Mouse (Mus musculus) layer of hippocampus, adult 9-11 months (tissue): ENCODE results near the gene Bcas3.

ENCODE experiments used
- DNase-seq: peaks from one replicate; pipeline ENCODE4 v3.0.0; 2022

Gene Bcas3

DNA sequence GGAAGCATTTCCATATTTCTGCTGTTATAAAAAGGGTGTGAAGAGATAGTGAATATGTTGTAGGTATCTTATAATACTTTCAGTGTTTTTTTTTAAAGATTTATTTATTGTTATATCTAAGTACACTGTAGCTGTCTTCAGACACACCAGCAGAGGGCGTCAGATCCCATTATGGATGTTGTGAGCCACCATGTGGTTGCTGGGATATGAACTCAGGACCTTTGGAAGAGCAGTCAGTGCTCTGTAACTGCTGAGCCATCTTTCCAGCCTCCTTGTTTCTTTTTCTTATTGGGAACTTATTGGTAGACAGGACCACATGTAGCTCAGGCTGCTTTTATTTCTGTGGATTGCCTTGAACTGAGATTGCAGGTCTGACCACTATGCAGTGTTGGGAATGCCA, 27.1 kb downstream of the Bcas3 start:
- DNase-seq, result no peak

DNA sequence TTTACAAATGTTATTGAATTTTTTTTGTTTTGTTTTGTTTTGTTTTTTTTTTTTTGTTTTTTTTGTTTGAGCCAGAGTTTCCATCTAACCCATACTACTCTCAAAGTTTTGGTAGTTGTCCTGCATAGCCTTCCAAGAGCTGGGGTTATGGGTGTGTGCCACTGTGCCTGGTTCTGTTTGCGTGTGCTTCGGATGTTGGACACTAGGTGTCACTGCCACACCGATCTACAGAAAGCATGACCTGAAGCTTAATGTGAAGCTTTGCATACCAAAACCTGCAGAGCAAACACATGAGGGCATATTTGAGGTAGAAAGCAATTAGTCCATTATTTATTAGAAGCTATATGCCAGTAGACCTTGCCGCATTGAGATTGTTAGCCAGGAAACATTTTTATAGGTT, 29.1 kb downstream of the Bcas3 start:
- peak; percentile 56 for DNase-seq

DNA sequence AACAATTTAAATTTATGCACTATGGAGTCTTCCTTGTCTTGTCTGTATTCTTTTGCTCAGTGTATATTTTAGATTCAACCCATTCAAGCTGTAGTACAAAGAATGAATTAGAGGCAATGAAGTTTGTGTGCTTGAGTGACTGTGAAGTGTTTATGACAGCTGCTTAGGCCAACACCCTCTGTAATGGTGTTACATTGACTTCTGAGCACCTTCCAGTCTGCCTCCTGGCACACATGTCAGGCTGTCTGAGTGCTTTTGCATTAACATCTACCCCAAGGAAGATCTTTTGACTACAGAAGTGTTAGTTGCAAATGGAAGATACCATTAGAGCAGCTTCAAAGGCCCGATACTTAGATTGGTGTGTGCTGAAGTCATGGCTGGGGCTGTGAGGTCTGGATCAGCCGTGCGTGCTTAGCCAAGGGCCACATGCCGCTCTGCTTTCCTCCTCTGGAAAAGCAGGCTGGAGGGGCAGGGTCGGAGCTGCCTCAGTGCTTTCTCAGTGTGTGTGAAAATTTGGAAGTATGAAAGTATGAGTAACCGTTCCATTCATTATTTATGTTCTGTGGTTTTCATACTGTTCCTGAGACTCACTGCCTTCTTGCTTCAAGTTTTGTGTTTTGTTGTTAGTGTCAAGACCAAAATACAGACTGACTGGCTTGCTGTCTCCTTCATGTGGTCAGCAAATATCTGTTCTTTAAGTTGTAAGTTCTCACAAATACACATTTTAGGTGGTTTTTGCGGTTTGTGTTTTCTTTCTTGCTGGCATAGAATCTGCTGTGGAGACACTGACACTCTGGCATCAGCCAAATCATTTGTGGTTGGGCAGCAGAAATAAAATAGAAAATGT, 31.2 kb downstream of the Bcas3 start:
- no peak for DNase-seq

DNA sequence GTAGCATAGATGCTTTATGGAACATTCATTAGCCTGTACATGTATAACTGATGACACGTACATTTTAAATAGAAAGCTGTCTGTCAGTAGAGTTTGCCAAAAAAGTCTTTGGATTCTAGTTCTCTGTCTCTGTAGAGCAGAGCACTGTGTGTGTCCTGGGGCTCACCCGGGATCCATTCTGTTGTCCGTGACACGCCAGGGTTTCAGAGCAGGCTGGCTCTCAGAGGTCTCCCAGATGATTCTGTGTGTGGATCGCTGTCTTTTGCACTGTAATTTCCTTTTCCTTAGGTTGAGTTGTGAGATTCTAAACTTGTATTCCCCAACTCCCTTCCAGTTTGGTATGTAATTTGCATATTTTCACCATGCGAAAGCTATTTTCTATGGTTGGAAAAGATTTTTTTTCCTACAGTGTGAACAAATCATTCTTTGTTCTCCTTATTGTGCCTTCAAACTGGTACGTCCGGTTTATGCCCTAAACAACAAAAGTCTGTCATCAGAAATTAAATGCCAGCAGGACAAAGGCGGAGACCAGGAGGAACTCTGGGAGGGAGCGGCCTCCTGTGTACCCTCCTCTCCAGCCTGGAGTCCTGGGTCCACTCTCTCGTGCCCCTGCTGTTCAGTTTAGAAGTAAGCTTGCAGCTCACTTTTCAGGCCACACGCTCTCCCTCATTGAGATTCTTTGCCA, 39.4 kb downstream of the Bcas3 start:
- DNase-seq, result no peak

DNA sequence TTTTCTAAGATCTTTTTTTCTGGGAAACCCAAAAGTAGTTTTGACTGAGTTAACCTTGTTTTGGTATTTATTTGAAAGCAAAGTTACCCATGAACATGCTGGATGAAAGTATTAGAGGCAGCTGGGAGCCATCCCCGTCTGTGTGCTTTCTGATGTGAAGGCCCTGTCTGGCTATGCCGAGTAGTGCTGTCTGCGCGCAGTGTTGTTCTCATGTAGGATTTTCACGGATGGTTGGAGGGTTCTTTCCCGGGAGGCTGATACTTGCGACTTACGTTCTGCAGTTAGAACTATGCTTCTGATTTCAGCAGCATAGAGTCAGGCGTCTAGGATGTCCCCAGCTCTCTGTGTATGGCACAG, 39.9 kb downstream of the Bcas3 start:
- DNase-seq, result no peak

DNA sequence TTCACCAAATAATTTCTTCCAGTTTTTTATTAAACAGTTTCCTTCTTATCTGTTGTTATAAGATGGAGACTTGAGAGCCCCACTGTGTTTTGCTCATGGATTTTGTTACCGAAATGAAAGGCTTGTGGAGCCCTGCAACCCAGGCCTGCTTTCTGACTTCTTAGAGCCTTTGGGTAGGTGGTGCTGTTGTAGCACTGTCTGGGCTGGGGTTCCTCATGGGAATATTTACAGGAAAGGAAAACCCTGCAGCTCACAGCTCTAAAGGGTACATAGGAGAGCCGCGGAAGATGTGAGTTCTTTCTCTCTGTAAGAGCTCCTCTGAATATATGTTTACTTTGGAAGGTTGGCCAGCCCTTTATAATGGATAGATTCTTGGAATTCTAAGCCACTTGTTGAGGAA, 41.0 kb downstream of the Bcas3 start:
- DNase-seq, result no peak

DNA sequence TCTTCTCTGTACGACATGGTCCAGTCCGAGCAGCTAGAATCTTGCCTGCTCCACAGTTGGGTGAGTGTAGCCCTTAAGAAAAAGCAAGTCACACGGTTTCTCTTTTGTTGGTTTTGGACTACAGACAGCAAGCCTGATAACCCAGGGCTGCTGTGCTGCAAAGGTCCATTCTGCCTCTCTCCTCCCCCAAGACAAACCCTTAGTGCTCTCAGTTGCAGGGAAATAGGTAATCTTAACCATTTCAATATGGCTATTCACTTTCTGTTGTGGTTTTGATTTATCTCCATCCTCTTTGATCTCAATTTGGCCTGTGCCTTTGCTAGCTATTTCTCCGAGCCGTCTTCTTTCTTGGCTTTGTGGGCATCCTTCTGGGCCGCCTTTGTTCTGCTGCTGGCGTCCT, 42.4 kb downstream of the Bcas3 start:
- DNase-seq, result no peak

DNA sequence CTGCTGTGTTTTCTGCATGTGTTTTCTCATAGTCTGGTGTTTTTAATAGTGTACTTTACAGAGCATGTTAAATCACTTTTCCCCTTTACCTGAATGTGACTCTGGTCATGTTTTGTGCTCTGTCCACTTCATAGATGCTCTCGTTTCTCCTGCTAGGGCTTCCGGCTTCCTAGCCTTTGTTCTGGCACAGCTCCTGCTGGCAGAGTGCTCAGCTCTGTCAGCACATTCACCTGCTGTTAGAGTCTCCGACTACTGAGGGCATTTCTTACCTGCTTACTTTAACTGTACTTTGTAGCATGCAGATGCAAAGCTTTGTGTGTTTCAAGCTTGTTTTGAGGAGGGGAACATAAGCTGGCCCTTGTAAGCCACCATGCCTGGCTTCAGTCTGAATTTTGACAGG, 53.6 kb downstream of the Bcas3 start:
- no peak for DNase-seq

DNA sequence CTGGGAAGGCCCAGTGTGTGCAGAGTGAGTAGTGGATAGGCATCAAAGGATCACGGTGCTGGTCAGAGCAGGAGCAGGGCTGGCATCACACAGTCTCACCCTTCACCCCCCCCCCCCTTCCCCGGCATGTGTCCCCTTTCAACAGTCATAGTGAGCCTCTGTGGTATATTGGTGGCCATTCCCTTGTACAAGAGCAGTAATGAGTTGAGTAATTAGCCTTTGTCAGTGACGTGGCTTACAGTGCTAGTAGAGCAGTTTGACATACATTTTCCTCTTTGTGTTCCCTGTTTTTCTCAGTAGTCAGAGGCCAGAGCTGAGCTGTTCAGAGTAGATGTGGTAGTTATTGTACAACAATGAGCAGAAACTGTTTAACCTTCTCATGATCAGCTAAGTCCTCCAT, 54.7 kb downstream of the Bcas3 start:
- no peak for DNase-seq

DNA sequence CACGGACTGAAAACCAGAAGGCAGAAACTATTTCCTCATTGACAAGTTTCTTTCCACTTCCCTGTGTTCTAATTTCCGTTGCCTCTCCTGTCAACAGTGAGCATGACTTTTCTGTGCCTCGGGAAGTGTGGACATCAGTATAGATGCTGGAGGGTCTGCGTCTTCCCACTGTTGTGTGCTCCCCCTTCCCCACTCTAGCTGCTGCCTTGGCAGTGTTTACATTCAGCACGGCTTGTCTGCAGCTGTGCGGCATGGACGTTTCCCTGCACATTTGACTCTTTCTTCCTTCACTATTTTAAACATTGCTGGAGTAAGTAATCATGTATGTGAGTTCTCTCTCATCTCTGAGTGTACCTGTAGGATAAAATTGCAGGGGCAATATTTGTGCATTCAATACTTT, 59.4 kb downstream of the Bcas3 start:
- DNase-seq, result no peak

DNA sequence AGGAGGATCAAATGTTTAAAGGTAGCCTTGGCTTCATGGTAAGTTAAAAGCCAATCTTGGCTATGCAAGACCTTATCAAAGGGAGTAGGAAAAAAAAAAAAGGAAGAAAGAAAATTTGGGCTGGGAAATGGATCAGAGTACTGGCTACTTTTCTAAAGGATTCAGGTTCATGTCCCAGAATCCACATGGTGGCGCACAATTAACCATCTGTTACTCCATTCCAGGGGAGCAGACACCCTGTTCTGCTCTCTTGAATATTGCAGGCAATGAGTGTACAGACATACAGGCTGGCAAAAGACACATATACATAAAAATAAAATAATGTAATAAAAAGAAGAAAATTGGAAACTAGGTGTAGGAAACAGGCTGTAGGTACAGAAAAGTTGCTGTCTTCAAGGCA, 61.5 kb downstream of the Bcas3 start:
- no peak for DNase-seq

DNA sequence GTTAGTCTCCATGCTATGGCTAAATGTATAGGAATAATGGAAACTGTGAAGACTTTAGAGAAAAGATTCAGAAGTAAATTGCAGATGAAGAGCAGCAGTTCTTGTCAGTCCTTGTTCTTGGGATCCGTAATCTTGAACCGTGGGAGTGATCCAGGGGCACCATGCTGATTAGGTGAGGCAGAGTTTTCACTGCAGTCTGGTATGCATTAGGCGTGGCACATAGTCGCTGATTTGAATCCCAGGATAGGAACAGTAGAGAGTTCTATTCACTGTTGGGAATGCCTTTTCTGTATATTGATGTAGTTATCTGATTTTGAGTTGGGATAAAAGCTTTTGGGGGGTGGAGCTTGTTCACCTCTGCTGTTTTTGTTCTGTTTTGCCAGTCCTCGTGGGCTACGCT, 74.4 kb downstream of the Bcas3 start:
- no peak for DNase-seq

DNA sequence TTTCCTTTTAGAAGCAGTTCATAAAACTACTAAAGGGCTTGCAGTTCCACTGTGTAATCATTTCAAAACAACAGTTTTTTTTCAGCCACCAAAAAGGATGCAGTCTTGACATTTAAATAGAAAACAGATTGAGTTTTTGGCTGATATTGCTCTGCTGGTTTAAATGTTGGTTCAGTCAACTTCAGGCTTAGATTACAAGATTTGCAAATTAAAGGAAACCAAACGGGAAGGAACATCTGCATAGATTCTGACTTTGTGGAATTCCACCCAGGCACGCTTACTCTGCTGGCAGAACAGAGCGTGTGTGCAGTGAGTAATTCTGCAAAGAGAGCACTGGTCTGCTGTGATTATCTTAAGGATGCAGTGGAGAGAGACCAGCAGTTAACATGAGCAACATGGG, 75.3 kb downstream of the Bcas3 start:
- DNase-seq, result no peak

DNA sequence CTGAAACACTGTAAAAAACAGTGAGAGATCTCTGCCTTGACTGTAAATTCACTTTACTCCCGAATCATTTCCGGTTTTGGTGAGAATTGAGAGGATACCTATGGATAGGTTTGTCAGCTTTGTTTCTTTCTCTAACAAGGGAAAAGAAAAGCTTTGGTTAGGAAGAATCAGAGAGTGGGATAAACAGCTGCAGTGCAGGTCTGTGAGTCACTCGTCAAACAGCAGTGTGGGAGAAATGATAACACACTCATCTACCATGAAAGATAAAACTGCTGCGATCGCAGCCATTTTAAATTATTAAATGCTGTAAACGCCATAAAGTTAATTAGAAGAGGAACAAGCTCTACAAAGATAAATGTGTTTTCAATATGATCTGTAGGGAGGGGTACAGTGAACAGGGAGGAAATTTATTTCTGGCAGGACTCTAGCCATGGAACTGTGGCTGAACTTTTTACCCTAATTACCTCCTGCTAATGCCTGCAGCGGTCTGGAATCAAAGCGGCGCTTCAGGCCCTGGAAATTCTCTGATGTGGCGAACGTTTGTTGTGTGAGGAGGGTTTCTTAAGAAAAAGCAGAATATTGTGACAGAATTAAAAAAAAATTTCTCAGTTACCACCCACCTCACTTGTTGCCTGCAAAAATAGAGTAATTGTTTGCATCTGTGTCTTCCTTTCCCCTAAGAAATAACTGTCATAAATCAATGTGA, 77.9 kb downstream of the Bcas3 start:
- no peak for DNase-seq

DNA sequence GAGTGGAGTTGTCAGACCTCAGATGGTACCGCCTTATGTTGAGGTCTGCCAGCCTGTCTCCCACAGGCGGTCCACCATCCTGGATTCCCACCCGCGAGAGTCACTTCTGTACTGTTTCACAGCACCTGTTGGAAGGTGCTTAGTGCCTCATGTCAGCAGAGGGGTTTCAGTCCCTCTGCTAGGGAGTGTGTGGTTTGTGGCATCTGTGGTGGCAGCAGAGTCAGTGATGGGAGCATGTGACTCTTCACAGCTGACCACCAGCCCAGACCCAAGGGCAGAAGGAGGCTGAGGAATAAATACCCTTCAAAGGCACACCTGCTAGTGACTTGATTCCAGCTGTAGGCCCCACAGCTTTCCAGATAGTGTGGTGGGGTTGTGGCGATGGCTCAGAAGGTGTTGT, 94.4 kb downstream of the Bcas3 start:
- no peak for DNase-seq

DNA sequence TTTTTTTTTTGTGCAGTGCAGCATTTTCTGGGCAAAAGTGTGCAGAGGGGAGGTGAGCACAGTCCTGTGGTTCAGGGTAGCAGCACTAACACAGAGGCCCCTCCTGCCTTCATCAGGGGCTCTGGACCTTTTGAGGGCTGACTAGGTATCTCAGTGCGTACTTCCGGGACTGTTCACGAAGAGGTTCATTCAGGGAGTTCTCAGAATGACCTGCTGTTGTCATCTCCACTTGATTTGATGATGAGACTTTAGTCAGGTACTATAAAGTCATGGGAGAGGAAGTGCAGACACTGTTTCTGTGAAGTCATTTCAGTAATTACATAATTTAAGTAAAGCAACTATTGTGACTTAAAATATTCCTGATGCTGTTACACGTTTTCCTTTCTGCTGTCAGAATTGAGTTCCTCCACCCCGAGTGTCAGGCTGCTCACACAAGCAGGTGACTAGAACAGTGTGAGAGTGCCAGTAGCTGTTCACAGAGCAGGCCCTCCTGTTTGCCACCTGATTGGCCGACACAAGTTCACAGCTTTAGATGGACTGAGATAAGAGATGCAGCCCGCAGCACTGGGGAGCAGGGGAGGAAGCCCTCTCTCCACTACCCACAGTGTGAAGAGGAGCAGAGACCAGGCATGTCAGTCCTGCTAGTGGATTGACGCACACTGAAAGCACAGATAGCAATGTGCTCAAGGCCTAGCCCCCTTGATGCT, 100.8 kb downstream of the Bcas3 start:
- no peak for DNase-seq

DNA sequence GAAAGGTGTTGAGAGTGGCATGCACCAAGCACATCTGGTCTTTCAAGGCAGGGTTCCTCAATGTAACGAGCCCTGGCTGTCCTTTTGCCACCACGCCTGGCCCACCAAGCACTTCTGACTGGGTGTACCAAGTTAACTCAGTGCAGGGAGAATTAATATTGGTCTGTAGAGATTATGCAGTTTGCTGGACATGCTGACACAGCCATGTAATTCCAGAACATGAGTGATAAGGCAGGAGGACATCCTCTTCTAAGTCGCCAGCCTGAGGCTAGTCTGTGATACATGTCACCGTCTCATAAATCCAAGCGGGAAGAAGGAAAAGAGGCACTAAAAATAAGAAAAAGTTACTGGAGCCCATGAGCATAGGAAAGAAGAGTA, 101.3 kb downstream of the Bcas3 start:
- no peak for DNase-seq

DNA sequence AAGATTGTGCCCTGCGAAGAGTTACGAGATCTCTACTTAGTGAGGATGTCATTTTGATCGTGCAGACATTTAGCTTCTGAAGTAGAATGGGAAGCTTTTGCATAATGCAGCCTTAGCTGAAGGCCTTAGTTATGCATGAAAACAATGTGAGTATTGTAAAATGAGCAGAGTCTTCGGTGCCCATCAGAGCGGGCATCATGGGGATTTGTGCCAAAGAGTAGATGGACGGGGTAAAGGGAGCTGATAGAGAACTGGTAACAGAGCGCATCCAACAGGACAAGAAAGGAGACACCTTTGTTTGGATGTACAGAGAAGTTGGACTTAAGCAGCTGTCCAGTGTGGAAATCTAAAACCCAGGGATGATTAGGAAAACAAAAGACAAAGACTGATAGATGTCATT, 108.6 kb downstream of the Bcas3 start:
- DNase-seq, result peak; percentile 69

DNA sequence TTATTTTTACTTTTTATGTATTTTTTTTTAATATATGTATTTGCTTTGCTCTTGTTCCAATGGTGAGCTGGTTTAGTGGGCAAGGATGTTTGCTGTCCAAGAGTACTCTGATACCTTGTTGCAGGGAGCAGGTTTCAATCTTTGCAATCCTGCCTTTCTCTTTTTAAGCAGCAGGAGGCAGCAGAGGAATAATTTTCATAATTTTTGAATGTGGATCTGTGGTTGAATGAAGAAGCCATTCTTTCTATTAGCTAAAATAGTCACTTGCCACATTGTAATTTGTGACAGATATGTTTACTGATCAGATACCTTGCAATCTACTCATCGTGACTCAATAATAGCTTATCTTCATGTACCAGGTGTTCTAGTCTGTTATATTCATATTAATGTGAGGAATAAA, 116.6 kb downstream of the Bcas3 start:
- peak; percentile 21 for DNase-seq

DNA sequence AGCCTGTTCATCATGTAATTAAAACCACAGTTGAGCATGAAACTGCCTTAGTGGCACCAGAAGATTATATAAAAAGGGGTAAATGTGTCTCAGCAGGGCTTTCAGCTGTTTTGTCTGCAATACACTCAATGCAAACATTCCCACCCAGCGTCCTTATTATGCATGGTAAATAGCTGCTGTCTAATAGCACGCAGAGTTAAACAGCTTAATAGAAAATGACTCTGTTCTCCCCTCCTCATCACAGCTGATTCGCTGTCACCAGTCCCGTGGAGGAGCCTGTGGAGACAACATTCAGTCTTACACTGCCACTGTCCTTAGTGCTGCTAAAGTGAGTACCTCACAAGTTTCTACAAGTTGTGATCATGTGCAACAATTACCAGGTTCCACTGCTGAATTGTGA, 117.5 kb downstream of the Bcas3 start:
- no peak for DNase-seq

DNA sequence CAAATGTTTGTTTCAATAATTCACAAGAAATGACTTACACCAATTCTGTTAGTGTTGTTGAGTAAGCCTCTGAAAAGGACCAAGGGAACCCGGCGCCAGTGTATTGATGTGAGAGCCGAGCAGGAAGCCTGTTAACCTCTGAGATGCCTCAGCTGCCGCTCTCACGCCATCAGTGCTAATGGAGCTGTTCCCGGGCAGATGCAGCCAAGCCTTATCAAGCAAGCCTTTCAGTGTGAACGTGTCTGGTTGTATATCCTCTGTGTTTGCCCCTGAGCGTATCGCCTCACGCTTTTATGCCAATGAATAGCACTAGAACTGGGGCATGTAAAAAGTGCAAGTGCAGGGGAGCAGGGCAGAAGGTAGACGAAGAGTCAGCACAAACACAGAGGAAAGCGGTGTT, 121.4 kb downstream of the Bcas3 start:
- no peak for DNase-seq

DNA sequence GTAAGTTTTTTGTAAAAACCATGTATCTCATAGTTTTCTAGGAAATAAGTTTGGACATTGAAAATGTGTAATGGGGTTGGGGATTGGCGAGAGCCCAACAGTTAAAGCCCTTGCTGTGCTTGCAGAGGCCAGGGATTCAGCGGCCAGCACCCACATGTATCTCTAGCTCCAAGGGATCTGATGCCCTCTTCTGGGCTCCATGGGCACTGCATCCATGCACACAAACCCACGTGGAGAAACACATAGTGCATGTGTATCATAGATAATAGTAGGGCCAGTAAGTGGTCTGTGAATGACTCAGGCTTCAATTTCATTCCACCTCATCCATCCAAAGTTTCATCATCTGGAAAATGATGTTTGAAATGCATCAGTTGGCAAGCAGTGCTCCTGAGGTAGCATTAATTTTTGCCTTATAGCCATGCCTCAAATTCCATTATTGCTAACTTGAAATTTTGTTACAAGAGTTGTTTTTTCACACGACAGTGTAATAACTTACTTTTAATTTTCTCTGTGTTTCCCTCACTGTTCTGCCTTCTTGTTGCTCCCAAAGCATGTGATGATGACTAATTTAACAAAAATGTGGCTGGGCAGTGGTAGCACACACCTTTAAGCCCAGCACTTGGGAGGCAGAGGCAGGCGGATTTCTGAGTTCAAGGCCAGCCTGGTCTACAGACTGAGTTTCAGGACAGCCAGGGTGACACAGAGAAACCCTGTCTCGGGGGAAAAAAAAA, 129.9 kb downstream of the Bcas3 start:
- DNase-seq, result no peak
